Mouse (Mus musculus): ENCODE results near the gene Spdye4a. TPM values are rescaled to one million over a fixed set of nuclear protein-coding genes. Genes with fewer than 3 reads are reported as not detected.
A peak's percentile ranks its signal among the peaks of the same experiment; 100 is the strongest.
"Not testable (repeated sequence)": the region's sequence is repeated elsewhere in the genome, so short reads cannot be mapped to it uniquely, and the experiment has no call there.

Gene Spdye4a
- total RNA-seq, 2 experiments from 2014 or later, result not detected

GRCm38 (mm10) chr5:143220996-143221395 lies 5.7 kb downstream of the Spdye4a start:
- intact Hi-C loops (cut with DNase I), result no loop called here
- Histone ChIP-seq H3K27ac (no peak overlapping the region), H3K4me3 (no peak overlapping the region)
- no peak for DNase-seq (ENCODE audit: extremely low spot score in 1 of 2, low spot score in 2 of 2)
- TF ChIP-seq CTCF (IDR thresholded peaks at IDR 0.05), result no peak

- no peak overlapping the region for H3K4me3 ChIP-seq
- no peak overlapping the region for H3K27ac ChIP-seq
- TF ChIP-seq CTCF (IDR thresholded peaks at IDR 0.05), result no peak
- DNase-seq (ENCODE audit: extremely low spot score in 1 of 2, low spot score in 2 of 2), result no peak
- intact Hi-C loops (cut with DNase I), result no loop called here
Observed at GRCm38 (mm10) chr5:143213832-143214231, 12.9 kb downstream of the Spdye4a start.

GRCm38 (mm10) chr5:143205015-143205414 lies 21.7 kb downstream of the Spdye4a start:
- Histone ChIP-seq H3K4me3 (no peak overlapping the region), H3K27ac (no peak overlapping the region)
- TF ChIP-seq CTCF (IDR thresholded peaks at IDR 0.05), result peak; percentile 20; the same call in 1 of the 2 replicates
- intact Hi-C loops (cut with DNase I), result no loop called here
- DNase-seq (ENCODE audit: extremely low spot score in 1 of 2, low spot score in 2 of 2), result no peak

- H3K27ac ChIP-seq, result no peak overlapping the region
- no peak for TF ChIP-seq CTCF (IDR thresholded peaks at IDR 0.05)
- DNase-seq (ENCODE audit: extremely low spot score in 1 of 2, low spot score in 2 of 2), result no peak
- intact Hi-C loops (cut with DNase I), result no loop called here
- H3K4me3 ChIP-seq, result no peak overlapping the region
Observed at GRCm38 (mm10) chr5:143196506-143196905, 30.2 kb downstream of the Spdye4a start.

GRCm38 (mm10) chr5:143195166-143195565 lies 31.5 kb downstream of the Spdye4a start:
- Histone ChIP-seq H3K4me3 (no peak overlapping the region), H3K27ac (no peak overlapping the region)
- intact Hi-C loops (cut with DNase I), result no loop called here
- no peak for TF ChIP-seq CTCF (IDR thresholded peaks at IDR 0.05)
- DNase-seq (ENCODE audit: extremely low spot score in 1 of 2, low spot score in 2 of 2), result no peak

GRCm38 (mm10) chr5:143194747-143195146 lies 31.9 kb downstream of the Spdye4a start:
- intact Hi-C loops (cut with DNase I), result not testable (repeated sequence)

GRCm38 (mm10) chr5:143192806-143193205 lies 33.9 kb downstream of the Spdye4a start:
- intact Hi-C loops (cut with DNase I), result no loop called here
- Histone ChIP-seq H3K4me3 (no peak overlapping the region), H3K27ac (no peak overlapping the region)
- DNase-seq (ENCODE audit: extremely low spot score in 1 of 2, low spot score in 2 of 2), result no peak
- TF ChIP-seq CTCF (IDR thresholded peaks at IDR 0.05), result no peak

More at GRCm38 (mm10) chr5:143194747-143195146, 31.9 kb downstream of the Spdye4a start:
- not testable (repeated sequence) for DNase-seq (ENCODE audit: extremely low spot score in 1 of 2, low spot score in 2 of 2); H3K27ac ChIP-seq; H3K4me3 ChIP-seq

GRCm38 (mm10) chr5:143188014-143188413 lies 38.7 kb downstream of the Spdye4a start:
- intact Hi-C loops (cut with DNase I); H3K27ac ChIP-seq; DNase-seq (ENCODE audit: extremely low spot score in 1 of 2, low spot score in 2 of 2); H3K4me3 ChIP-seq: not testable (repeated sequence)

- peak; percentile 93 to 94 for DNase-seq (ENCODE audit: extremely low spot score in 1 of 2, low spot score in 2 of 2)
- Histone ChIP-seq H3K4me3 (peak within 1 kb of the TSS; percentile 83), H3K27ac (peak within 1 kb of the TSS; percentile 88)
- intact Hi-C loops (cut with DNase I), result loop anchor here (1.0 kb wide), 2 partner anchors 55 to 68 kb away; partner anchors contain the start of genes Rnf216 and Zfp12
- no peak; the same call in 1 of the 2 replicates for TF ChIP-seq CTCF (IDR thresholded peaks at IDR 0.05)
Observed at GRCm38 (mm10) chr5:143180255-143181076, 46.2 kb downstream of the Spdye4a start, which contains the start of the genes Rbak and Spdye4b. Rbak (minus strand) TSS chr5:143180775. Spdye4b (plus strand) TSS chr5:143181017.

- Histone ChIP-seq H3K27ac (no peak overlapping the region), H3K4me3 (peak overlapping the region; percentile 83; the same call in 1 of the 2 replicates)
- no peak for DNase-seq (ENCODE audit: extremely low spot score in 1 of 2, low spot score in 2 of 2)
- intact Hi-C loops (cut with DNase I), result loop anchor here (5.0 kb wide), 1 partner anchor 123 kb away; no protein-coding TSS in a partner anchor
- TF ChIP-seq CTCF (IDR thresholded peaks at IDR 0.05), result peak; percentile 52
Observed at GRCm38 (mm10) chr5:143179179-143179578, 47.5 kb downstream of the Spdye4a start.

- H3K4me3 ChIP-seq, result no peak overlapping the region
- TF ChIP-seq CTCF (IDR thresholded peaks at IDR 0.05), result peak; percentile 15
- DNase-seq (ENCODE audit: extremely low spot score in 1 of 2, low spot score in 2 of 2), result no peak
- intact Hi-C loops (cut with DNase I), result loop anchor here (5.0 kb wide), 1 partner anchor 125 kb away; no protein-coding TSS in a partner anchor
- H3K27ac ChIP-seq, result no peak overlapping the region
Observed at GRCm38 (mm10) chr5:143177541-143178200, 49.0 kb downstream of the Spdye4a start.

- no peak for DNase-seq (ENCODE audit: extremely low spot score in 1 of 2, low spot score in 2 of 2)
- H3K27ac ChIP-seq, result no peak overlapping the region
- H3K4me3 ChIP-seq, result no peak overlapping the region
- intact Hi-C loops (cut with DNase I), result loop anchor here (5.0 kb wide), 1 partner anchor 126 kb away; no protein-coding TSS in a partner anchor
- no peak for TF ChIP-seq CTCF (IDR thresholded peaks at IDR 0.05)
Observed at GRCm38 (mm10) chr5:143175970-143176369, 50.7 kb downstream of the Spdye4a start.

Other genes starting within 250 kb of the Spdye4a start
- 10 to 100 TPM; 40.7 to 47.8 TPM for gene Rnf216, start 113.9 kb downstream of the Spdye4a start, total RNA-seq (2021)
- under 1 TPM in 1 of 2 experiments, not detected in 1; 0.12 TPM for gene Olfr718-ps1, start 79.3 kb downstream of the Spdye4a start, total RNA-seq (2021)
- 10 to 100 TPM; 14.2 to 14.5 TPM for gene Rbak, start 46.1 kb downstream of the Spdye4a start, total RNA-seq (2021)
- not detected for gene Spdye4b, start 45.9 kb downstream of the Spdye4a start, total RNA-seq (2021)
- 10 to 100 TPM; 31.4 to 32.9 TPM for gene Zfp12, start 8.3 kb upstream of the Spdye4a start, total RNA-seq (2021)
- gene Zfp316, start 43.1 kb upstream of the Spdye4a start, total RNA-seq (2021), result 10 to 100 TPM; 20.0 to 23.4 TPM
- 1 to 10 TPM; 5.8 to 7.1 TPM for gene Zfp853, start 66.7 kb upstream of the Spdye4a start, total RNA-seq (2021)
- gene E130309D02Rik, start 88.5 kb upstream of the Spdye4a start, total RNA-seq (2021), result 10 to 100 TPM; 24.2 to 25.5 TPM
- gene Zdhhc4, start 102.4 kb upstream of the Spdye4a start, total RNA-seq (2021), result 10 to 100 TPM; 41.8 to 42.3 TPM
- gene Grid2ip, start 130.4 kb upstream of the Spdye4a start, total RNA-seq (2021), result 1 to 10 TPM; 2.2 to 2.7 TPM
- gene Kdelr2, start 176.9 kb upstream of the Spdye4a start, total RNA-seq (2021), result 10 to 100 TPM; 33.3 to 33.4 TPM
- 10 to 100 TPM; 32.5 to 36.1 TPM for gene Daglb, start 237.7 kb upstream of the Spdye4a start, total RNA-seq (2021)